In genomic region chr2:70091261-70091660, GRCm38 (mm10) we compare ENCODE assay signal across 14 mouse cellular contexts. TPM values are rescaled to one million over a fixed set of nuclear protein-coding genes. Genes with fewer than 3 reads are reported as not detected.
A peak's percentile ranks its signal among the peaks of the same experiment; 100 is the strongest.
DNase-seq lines count a peak whose midpoint lies in the region; ATAC-seq and TF ChIP-seq lines count a peak whose summit lies in the region.
"Had no signal": no experiment of that assay in that cellular context is flagged by ENCODE, and none has a peak within 500 bp of the region (broad histone marks: within the 10 kb centered on the region; RNA-seq: fewer than 3 reads in every experiment).

No protein-coding gene starts in this region.

- TF ChIP-seq EP300 in CH12.LX (IDR thresholded peaks at IDR 0.05; ENCODE audit: low read length), result peak; percentile 81

- peak; percentile 11 for DNase-seq in kidney, adult 2 months
- no peak for DNase-seq in kidney, postnatal 10 days
- peak; percentile 82 for DNase-seq in CH12.LX (ENCODE audit: extremely low read depth)
- peak; percentile 52 for DNase-seq in naive thymus-derived CD4-positive, alpha-beta T cell, adult 2 months (ENCODE audit: low read depth)
- DNase-seq in limb, embryonic 10.5 days (ENCODE audit: low spot score), result no peak
- no peak for DNase-seq in heart, postnatal 25 days (ENCODE audit: low spot score)
- DNase-seq in heart, postnatal 10 days, result no peak
- DNase-seq: gastrocnemius, postnatal 36 days; left cerebral cortex, postnatal 4 days; thymus, adult 18-20 months had no signal

- intact Hi-C loops in heart, postnatal 25 days (cut with DNase I), result no loop called here
- intact Hi-C loops in heart, postnatal 10 days (cut with DNase I), result no loop called here

- H3K36me3 ChIP-seq in kidney, adult 2 months (ENCODE audit: control insufficient read depth, insufficient read depth, low read length), result no peaks in the 10 kb centered on the region
- H3K36me3 ChIP-seq in CH12.LX (replicated peaks in 1 of 2; ENCODE audit: control insufficient read depth in 1 of 2, insufficient read depth in 1 of 2, low read length in 1 of 2), result no peaks in the 10 kb centered on the region
- H3K36me3 ChIP-seq in limb, embryonic 10.5 days, result no peaks in the 10 kb centered on the region
- H3K36me3 ChIP-seq: hindbrain, embryonic 15.5 days had no signal

- H3K9ac ChIP-seq in CH12.LX (ENCODE audit: insufficient read depth, low read depth), result no peak overlapping the region
- H3K9ac ChIP-seq: hindbrain, embryonic 15.5 days had no signal

- H3K9me3 ChIP-seq in CH12.LX (replicated peaks; ENCODE audit: low read length), result no peaks in the 10 kb centered on the region
- no peaks in the 10 kb centered on the region for H3K9me3 ChIP-seq in limb, embryonic 10.5 days (replicated peaks)
- H3K9me3 ChIP-seq: hindbrain, embryonic 15.5 days had no signal

- peak overlapping the region; percentile 71 for H3K27ac ChIP-seq in kidney, adult 2 months (ENCODE audit: insufficient read depth, low read depth, low read length)
- peak overlapping the region; percentile 63 for H3K27ac ChIP-seq in CH12.LX (ENCODE audit: insufficient read depth, low read depth)
- H3K27ac ChIP-seq in limb, embryonic 10.5 days, result no peak overlapping the region
- H3K27ac ChIP-seq: hindbrain, embryonic 15.5 days; kidney, postnatal 0 days had no signal

- TF ChIP-seq POLR2A in kidney, adult 2 months (IDR thresholded peaks at IDR 0.05; ENCODE audit: low read depth, low read length), result no peak
- TF ChIP-seq POLR2A in CH12.LX (IDR thresholded peaks at IDR 0.05; ENCODE audit: low read depth, low read length), result no peak

- no peak overlapping the region for H3K4me3 ChIP-seq in kidney, adult 2 months (ENCODE audit: insufficient read depth, low read depth, low read length)
- no peak overlapping the region for H3K4me3 ChIP-seq in CH12.LX (replicated peaks in 1 of 3; ENCODE audit: low read depth in 2 of 3, low read length in 2 of 3, poor library complexity in 1 of 3)
- H3K4me3 ChIP-seq in limb, embryonic 10.5 days, result no peak overlapping the region
- H3K4me3 ChIP-seq: hindbrain, embryonic 15.5 days had no signal

- WGBS in kidney, adult 2 months, result 53% methylated on average over 2 of the region's 2 CpGs
- WGBS in limb, embryonic 10.5 days, result 77% methylated on average over 2 of the region's 2 CpGs

- no peak for TF ChIP-seq CTCF in kidney, adult 2 months (conservative IDR thresholded peaks at IDR 0.05; ENCODE audit: insufficient read depth, insufficient read length, low read depth, low read length)
- no peak for TF ChIP-seq CTCF in CH12.LX (conservative IDR thresholded peaks at IDR 0.05 in 1 of 2, IDR thresholded peaks at IDR 0.05 in 1 of 2; ENCODE audit: low read depth in 2 of 2, low read length in 2 of 2)

- dilution Hi-C loops in CH12.LX (cut with MboI; ENCODE audit: extremely low pct_ligation_motif_present, extremely low pct_unique_long_range_greater_than_20kb, low sequenced_read_pairs), result no loop called here

- peak; percentile 74 to 83 for ATAC-seq in hematopoietic stem cell, adult 5-6 weeks (replicated peaks in 1 of 2; ENCODE audit: insufficient read depth in 1 of 2, low FRiP score in 2 of 2, low TSS enrichment in 1 of 2, low read depth in 1 of 2, poor library complexity in 2 of 2, severe bottlenecking in 2 of 2)

- in situ Hi-C loops in CH12.LX (cut with MboI; ENCODE audit: low pct_ligation_motif_present, low pct_unique_long_range_greater_than_20kb, low sequenced_read_pairs), result no loop called here

- no peak for TF ChIP-seq RAD21 in CH12.LX (IDR thresholded peaks at IDR 0.05; ENCODE audit: low read depth, low read length)

- H3K4me1 ChIP-seq in kidney, adult 2 months (ENCODE audit: control insufficient read depth, insufficient read depth, low read length), result peaks cover 4% of the 10 kb centered on the region; the same call in 1 of the 2 replicates
- H3K4me1 ChIP-seq in CH12.LX (ENCODE audit: control insufficient read depth in 1 of 2, insufficient read depth in 2 of 2), result peaks cover 10 to 55% of the 10 kb centered on the region in 2 experiments
- H3K4me1 ChIP-seq in limb, embryonic 10.5 days, result 0 out of 2 replicates have a peak, but pooled peaks cover 4% of the 10 kb centered on the region

- no peaks in the 10 kb centered on the region for H3K27me3 ChIP-seq in kidney, adult 2 months (replicated peaks; ENCODE audit: control insufficient read depth, insufficient read depth, low read length)
- no peaks in the 10 kb centered on the region for H3K27me3 ChIP-seq in CH12.LX (replicated peaks)
- H3K27me3 ChIP-seq in limb, embryonic 10.5 days (ENCODE audit: low read depth, poor library complexity, severe bottlenecking), result peaks cover 7% of the 10 kb centered on the region; the same call in 1 of the 2 replicates
- H3K27me3 ChIP-seq: hindbrain, embryonic 15.5 days had no signal

- H3K79me2 ChIP-seq in CH12.LX (replicated peaks; ENCODE audit: control insufficient read depth, extremely low read depth, insufficient read depth, poor library complexity, severe bottlenecking), result no peaks in the 10 kb centered on the region

- H3K4me2 ChIP-seq in CH12.LX (ENCODE audit: insufficient read depth, low read depth, poor library complexity, severe bottlenecking), result peak overlapping the region; percentile 94
- H3K4me2 ChIP-seq: hindbrain, embryonic 15.5 days had no signal

TF ChIP-seq in CH12.LX, 34 proteins besides CTCF, POLR2A, EP300 and RAD21:
- TF ChIP-seq JUND (conservative IDR thresholded peaks at IDR 0.05; ENCODE audit: low read depth, low read length), result peak; percentile 81
- TF ChIP-seq ETS1 (conservative IDR thresholded peaks at IDR 0.05; ENCODE audit: low read depth, low read length), result peak; percentile 69
- TF ChIP-seq HCFC1 (IDR thresholded peaks at IDR 0.05; ENCODE audit: low read depth, low read length), result no peak
- TF ChIP-seq RCOR1 (conservative IDR thresholded peaks at IDR 0.05; ENCODE audit: low read depth, low read length), result 0 out of 2 replicates have a peak, but pooled peaks have one; percentile 58
- peak; percentile 46 for TF ChIP-seq BHLHE40 (IDR thresholded peaks at IDR 0.05; ENCODE audit: low read depth, low read length)
- no peak for TF ChIP-seq ELF1 (IDR thresholded peaks at IDR 0.05; ENCODE audit: low read depth, low read length)
- peak; percentile 65 for TF ChIP-seq JUN (IDR thresholded peaks at IDR 0.05; ENCODE audit: insufficient read depth, low read depth, low read length)
- peak; percentile 84 for TF ChIP-seq IRF4 (IDR thresholded peaks at IDR 0.05; ENCODE audit: low read depth, low read length)
- TF ChIP-seq TCF12 (IDR thresholded peaks at IDR 0.05; ENCODE audit: low read depth, low read length), result peak; percentile 56; the same call in 1 of the 2 replicates
- no peak for TF ChIP-seq SIN3A (IDR thresholded peaks at IDR 0.05; ENCODE audit: low read length)
- 0 out of 2 replicates have a peak, but pooled peaks have one; percentile 23 for TF ChIP-seq TBP (conservative IDR thresholded peaks at IDR 0.05; ENCODE audit: low read depth, low read length)

RNA-seq across cellular contexts. Expression of gene Myo3b, which starts 52.3 kb away (rescaled TPM):
- 1.6 and 1.7 TPM in 2 replicates for polyA plus RNA-seq in kidney, adult 2 months (2012; rRNA removed)
- total RNA-seq in CH12.LX (2012; rRNA removed), result 0.46 and 0.64 TPM in 2 replicates
- 0.58 and 0.63 TPM in 2 replicates for total RNA-seq in CH12.LX (2014; rRNA removed)
- polyA plus RNA-seq in CH12.LX (2012; ENCODE audit: insufficient read length, low read depth), result 0.76 and 0.90 TPM in 2 replicates
- 0.25 and 1.5 TPM in 2 replicates for total RNA-seq in hematopoietic stem cell, adult 5-6 weeks (2017)
- not detected in 2 replicates for polyA plus RNA-seq in limb, embryonic 10.5 days (2016; fragmentation: Nextera tagmentation; extraction: Ambion mirVana)
- not detected for total RNA-seq in heart, postnatal 25 days (2021)
- total RNA-seq in heart, postnatal 10 days (2021), result under 1 TPM in 1 of 2 experiments, not detected in 1; 0.12 TPM
- total RNA-seq: adrenal gland, adult 18-20 months; gastrocnemius, postnatal 36 days had no signal

Comparison
In these comparisons a context has a peak if more than half of its experiments do, and no peak if none do; other contexts are left out.
1. DNase-seq: peak in kidney, adult 2 months (single experiment), CH12.LX (single experiment) and naive thymus-derived CD4-positive, alpha-beta T cell, adult 2 months (single experiment); none in kidney, postnatal 10 days (single experiment), limb, embryonic 10.5 days (single experiment), heart, postnatal 25 days (single experiment) and heart, postnatal 10 days (0 of 2).